Mouse (Mus musculus): Measurements from ENCODE around the gene Prr18. TPM values are rescaled to one million over a fixed set of nuclear protein-coding genes. Genes with fewer than 3 reads are reported as not detected.

Gene Prr18
- polyA plus RNA-seq, 1 experiment from 2014 or later, result 0.05 TPM

DNA sequence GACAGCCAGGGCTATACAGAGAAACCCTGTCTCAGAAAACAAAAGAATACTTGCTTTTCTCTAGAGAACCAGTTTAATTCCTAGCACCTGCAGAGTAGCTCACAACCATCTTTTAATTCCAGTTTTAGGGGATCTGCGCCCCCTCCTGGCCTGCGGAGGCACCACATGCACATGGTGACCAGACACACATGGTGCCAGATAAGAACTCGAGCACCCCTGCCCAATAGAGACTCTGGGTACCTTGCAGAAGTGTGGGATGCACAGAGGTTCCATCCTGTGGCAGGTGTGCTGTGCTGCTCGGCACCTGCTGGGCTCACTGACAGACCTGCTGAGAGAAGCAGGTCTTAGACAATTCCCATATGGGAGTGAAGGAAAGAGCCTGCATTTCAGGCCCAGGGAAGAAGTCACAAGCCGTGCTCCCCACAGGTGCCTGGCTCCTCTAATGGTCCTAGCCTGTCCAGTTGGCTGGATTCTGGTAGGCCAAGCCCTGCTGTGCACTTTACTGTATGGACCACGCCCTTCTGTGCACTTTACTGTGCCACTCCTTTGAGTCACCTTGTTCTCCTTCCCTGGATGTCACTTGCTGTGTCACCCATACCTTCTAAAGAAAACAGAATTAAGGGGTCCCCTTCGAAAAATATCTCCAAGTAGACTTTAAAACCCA, 8.6 kb upstream of the Prr18 start:
- Histone ChIP-seq H3K4me1 (replicated peaks; ENCODE audit: control insufficient read depth, insufficient read depth, low read length) (no peaks in the 10 kb centered on the region), H3K9me3 (ENCODE audit: control insufficient read depth, low read length) (no peaks in the 10 kb centered on the region), H3K4me2 (no peak overlapping the region), H3K36me3 (ENCODE audit: control insufficient read depth, insufficient read depth, low read length) (peaks cover 6% of the 10 kb centered on the region; the same call in 1 of the 2 replicates), H3K27me3 (replicated peaks; ENCODE audit: control insufficient read depth, insufficient read depth, low read length) (no peaks in the 10 kb centered on the region), H3K4me3 (ENCODE audit: low read depth, low read length) (no peak overlapping the region), H3K27ac (ENCODE audit: low read depth, low read length) (no peak overlapping the region), H3K9ac (ENCODE audit: low read depth, low read length) (no peak overlapping the region)
- ATAC-seq (replicated peaks; ENCODE audit: low FRiP score), result no peak
- DNase-seq (ENCODE audit: low spot score), result no peak
- WGBS, result 65% methylated on average over 7 of the region's 7 CpGs

DNA sequence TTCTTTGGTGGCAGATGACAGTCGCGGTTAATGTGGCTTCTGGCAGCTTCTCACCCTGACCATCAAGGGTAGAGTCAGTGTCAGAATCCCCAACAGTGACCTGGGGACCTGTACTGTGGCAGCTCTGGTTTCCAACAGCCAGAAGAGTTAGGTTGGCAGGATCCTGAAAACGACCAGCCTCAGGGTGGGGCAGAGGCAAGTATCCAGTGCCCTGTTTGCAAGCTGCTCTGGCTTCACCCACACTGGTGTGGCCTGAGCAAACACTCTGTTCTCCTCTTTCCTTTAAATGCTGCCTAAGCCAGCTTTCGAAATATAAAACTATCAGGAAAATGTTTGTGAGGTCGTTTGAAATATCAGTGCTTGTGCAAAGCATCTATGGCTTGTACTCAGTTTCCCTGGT, 6.7 kb upstream of the Prr18 start:
- WGBS, result 70% methylated on average over 5 of the region's 5 CpGs
- H3K4me1 ChIP-seq (replicated peaks; ENCODE audit: control insufficient read depth, insufficient read depth, low read length), result no peaks in the 10 kb centered on the region
- ATAC-seq (replicated peaks; ENCODE audit: low FRiP score), result no peak

DNA sequence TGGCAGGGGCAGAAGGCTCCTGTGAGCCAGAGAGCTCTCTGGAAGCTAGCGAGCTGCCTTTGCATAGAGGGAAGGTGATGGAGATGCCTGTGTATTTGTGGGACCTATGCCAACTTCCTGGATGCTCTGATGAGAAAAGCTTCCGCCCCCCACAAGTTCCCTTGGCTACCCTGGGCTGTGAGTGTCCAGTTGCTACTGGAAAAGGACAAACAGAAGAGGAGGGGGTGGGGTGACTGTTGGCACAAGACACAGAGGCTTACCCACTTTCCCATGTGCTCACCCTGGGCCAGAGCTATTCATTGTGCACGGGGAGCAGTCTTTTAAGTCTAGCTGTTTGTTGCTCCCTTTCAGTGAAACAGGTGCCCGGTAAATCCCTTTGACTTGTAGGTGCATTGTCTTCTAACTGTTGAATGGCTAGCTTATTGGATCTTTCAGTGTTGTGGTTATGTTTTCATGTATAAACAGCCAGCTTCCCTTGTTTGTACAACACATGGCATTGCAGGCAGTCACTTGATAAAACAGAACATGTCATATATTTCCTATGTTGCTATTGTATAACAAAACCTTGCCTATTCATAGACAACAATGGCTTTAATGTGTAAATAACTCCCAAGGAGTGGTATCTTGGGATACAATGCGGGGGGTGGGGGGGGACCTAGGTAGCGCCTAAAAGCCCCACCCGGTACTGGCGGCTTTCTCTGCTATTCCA, 2.6 kb downstream of the Prr18 start:
- no peak for DNase-seq (ENCODE audit: low spot score)
- H3K27ac ChIP-seq (ENCODE audit: low read depth, low read length), result no peak overlapping the region

More for the DNA sequence above, 6.7 kb upstream of the Prr18 start:
- H3K36me3 ChIP-seq (ENCODE audit: control insufficient read depth, insufficient read depth, low read length), result peaks cover 6% of the 10 kb centered on the region; the same call in 1 of the 2 replicates
- H3K4me3 ChIP-seq (ENCODE audit: low read depth, low read length), result no peak overlapping the region
- no peak overlapping the region; the same call in 1 of the 2 replicates for H3K27ac ChIP-seq (ENCODE audit: low read depth, low read length)
- H3K4me2 ChIP-seq, result no peak overlapping the region
- no peaks in the 10 kb centered on the region for H3K9me3 ChIP-seq (ENCODE audit: control insufficient read depth, low read length)
- no peak for DNase-seq (ENCODE audit: low spot score)
- no peaks in the 10 kb centered on the region for H3K27me3 ChIP-seq (replicated peaks; ENCODE audit: control insufficient read depth, insufficient read depth, low read length)
- H3K9ac ChIP-seq (ENCODE audit: low read depth, low read length), result no peak overlapping the region

DNA sequence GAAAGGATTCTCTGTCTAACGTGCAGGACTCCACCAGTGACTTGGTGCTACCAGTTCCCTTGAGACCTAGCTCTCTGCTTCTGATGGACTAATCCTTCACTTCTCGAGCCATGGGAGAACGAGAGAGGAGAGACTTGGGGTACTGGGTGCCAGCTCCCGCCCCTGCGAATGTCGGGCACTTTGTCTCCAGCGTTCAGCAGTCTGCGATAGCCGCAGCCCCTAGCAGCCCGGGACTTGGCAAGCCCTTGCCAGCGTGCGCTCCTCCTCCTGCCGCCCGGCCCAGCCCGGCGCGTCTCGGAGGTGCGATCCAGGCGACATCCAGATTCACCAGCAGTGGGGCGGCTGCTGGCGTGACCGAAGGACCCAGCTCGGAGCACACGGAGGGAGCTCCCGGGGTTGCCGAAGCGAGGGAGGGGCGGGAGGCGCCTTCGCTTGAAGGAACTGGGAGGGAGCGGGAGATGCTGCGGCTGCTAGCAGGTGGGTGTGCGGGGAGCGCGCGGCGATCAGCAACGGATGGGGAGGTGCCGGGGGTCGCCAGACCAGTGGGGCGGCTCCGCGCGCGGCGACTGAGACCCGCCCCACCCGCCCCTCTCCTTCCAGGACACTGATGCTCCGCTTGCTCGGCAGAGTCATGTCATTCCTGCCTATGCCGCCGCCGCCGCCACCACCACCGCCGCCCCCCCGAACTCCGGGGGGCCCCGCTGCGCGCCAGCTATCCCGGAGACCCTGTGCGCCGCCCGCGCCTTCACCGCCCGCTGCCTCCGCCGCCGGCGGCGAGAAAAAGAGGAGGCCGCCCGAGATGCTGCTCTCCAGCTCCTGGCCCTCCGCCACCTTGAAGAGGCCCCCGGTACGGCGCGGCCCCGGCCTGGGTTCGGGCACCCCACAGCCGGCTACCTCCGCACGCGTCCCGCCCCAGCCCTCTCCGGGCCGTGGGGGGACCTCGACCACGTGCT, 3.4 kb downstream of the Prr18 start:
- Histone ChIP-seq H3K4me3 (ENCODE audit: low read depth, low read length) (peak overlapping the region; percentile 52), H3K9ac (ENCODE audit: low read depth, low read length) (no peak overlapping the region), H3K9me3 (ENCODE audit: control insufficient read depth, low read length) (no peaks in the 10 kb centered on the region), H3K27ac (ENCODE audit: low read depth, low read length) (no peak overlapping the region), H3K27me3 (replicated peaks; ENCODE audit: control insufficient read depth, insufficient read depth, low read length) (peaks cover 53% of the 10 kb centered on the region), H3K4me1 (replicated peaks; ENCODE audit: control insufficient read depth, insufficient read depth, low read length) (peaks cover 10% of the 10 kb centered on the region; the same call in 1 of the 2 replicates), H3K36me3 (ENCODE audit: control insufficient read depth, insufficient read depth, low read length) (no peaks in the 10 kb centered on the region), H3K4me2 (peak overlapping the region; percentile 79)
- ATAC-seq (replicated peaks; ENCODE audit: low FRiP score) (no peak), DNase-seq (ENCODE audit: low spot score) (peak; percentile 40)
- under 1% methylated on average over 88 of the region's 92 CpGs for WGBS

More for the DNA sequence above, 2.6 kb downstream of the Prr18 start:
- Histone ChIP-seq H3K4me3 (ENCODE audit: low read depth, low read length) (no peak overlapping the region), H3K36me3 (ENCODE audit: control insufficient read depth, insufficient read depth, low read length) (no peaks in the 10 kb centered on the region), H3K9me3 (ENCODE audit: control insufficient read depth, low read length) (no peaks in the 10 kb centered on the region), H3K4me2 (peak overlapping the region; percentile 79; the same call in 1 of the 2 replicates), H3K4me1 (replicated peaks; ENCODE audit: control insufficient read depth, insufficient read depth, low read length) (peaks cover 10% of the 10 kb centered on the region; the same call in 1 of the 2 replicates), H3K27me3 (replicated peaks; ENCODE audit: control insufficient read depth, insufficient read depth, low read length) (peaks cover 53% of the 10 kb centered on the region), H3K9ac (ENCODE audit: low read depth, low read length) (no peak overlapping the region)
- ATAC-seq (replicated peaks; ENCODE audit: low FRiP score), result no peak
- 34% methylated on average over 8 of the region's 8 CpGs for WGBS

DNA sequence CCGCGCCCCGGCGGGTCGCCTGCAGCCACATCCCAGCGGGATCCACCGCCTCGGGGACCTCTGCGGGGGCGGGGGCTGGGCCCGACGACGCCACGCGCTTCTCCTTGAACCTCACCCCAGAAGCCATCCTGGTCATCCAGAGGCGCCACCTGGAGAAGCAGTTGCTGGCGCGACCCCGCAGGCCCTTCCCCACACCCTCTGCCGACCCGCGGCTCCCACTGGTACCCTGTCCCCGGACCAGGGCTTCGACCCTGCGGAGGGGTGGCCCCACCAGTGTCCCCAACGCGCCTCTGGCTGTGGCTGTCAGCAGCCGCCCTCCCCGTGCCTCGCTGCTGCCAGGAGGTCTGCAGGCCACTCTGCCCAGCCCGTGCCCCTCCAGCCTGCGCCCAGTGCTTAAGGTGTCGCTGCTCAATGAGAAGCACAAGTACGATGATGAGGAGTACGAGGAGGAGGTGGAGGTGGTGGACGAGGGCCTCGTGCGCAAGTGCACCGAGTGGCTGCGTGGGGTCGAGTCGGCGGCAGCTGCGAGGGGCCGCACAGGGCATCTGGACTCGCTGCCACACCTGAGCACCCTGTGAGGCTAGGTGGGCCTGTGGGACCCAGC, 4.2 kb downstream of the Prr18 start:
- WGBS, result 16% methylated on average over 46 of the region's 46 CpGs
- no peak for DNase-seq (ENCODE audit: low spot score)
- H3K4me3 ChIP-seq (ENCODE audit: low read depth, low read length), result peak overlapping the region; percentile 52

DNA sequence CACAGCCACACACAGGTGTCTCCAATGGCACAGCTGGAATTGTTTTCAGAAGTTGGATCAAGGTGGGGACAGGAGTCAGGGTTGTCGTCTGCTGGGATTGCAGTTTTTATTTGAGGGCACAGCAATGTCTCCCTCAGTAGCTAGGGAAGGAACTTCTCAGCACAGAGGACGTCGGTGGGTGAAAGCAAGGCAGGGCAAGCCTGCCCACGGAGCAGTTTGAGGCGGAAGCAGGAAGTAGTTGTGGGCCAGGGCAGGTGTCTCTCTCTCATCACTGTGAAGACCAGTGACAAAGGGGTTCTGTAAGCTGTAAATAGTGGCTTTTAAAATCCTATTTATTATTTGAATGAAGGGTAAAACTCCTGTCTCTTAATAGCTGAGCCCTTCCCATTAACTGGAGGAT, 5.4 kb downstream of the Prr18 start:
- peaks cover 53% of the 10 kb centered on the region for H3K27me3 ChIP-seq (replicated peaks; ENCODE audit: control insufficient read depth, insufficient read depth, low read length)
- no peak for ATAC-seq (replicated peaks; ENCODE audit: low FRiP score)

More for the DNA sequence above, 4.2 kb downstream of the Prr18 start:
- H3K27ac ChIP-seq (ENCODE audit: low read depth, low read length), result no peak overlapping the region
- H3K36me3 ChIP-seq (ENCODE audit: control insufficient read depth, insufficient read depth, low read length), result no peaks in the 10 kb centered on the region
- no peak overlapping the region for H3K9ac ChIP-seq (ENCODE audit: low read depth, low read length)
- no peak for ATAC-seq (replicated peaks; ENCODE audit: low FRiP score)
- H3K27me3 ChIP-seq (replicated peaks; ENCODE audit: control insufficient read depth, insufficient read depth, low read length), result peaks cover 53% of the 10 kb centered on the region
- no peaks in the 10 kb centered on the region for H3K9me3 ChIP-seq (ENCODE audit: control insufficient read depth, low read length)
- peaks cover 10% of the 10 kb centered on the region; the same call in 1 of the 2 replicates for H3K4me1 ChIP-seq (replicated peaks; ENCODE audit: control insufficient read depth, insufficient read depth, low read length)
- H3K4me2 ChIP-seq, result peak overlapping the region; percentile 79

DNA sequence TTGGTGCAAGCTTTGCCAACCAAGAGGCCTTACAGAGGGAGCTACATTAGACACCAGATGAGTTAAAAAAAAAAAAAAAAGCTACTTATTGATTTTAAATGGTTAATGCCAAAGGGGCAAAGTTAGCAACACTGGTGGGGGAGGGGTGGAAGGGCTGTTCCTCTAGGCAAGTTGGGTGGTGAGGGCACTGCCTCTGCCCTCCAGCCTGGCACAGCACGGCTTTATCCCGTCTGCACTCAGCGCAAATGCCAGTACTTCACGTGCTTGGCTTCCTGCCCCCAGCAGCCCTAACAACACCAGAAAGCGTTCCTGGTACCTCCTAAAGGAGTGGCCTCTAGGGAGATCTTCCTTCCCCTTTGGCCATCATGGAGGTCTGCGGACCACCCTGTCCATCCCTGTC, 6.2 kb downstream of the Prr18 start:
- no peak overlapping the region for H3K27ac ChIP-seq (ENCODE audit: low read depth, low read length)
- WGBS, result 73% methylated on average over 6 of the region's 6 CpGs
- peaks cover 50% of the 10 kb centered on the region for H3K27me3 ChIP-seq (replicated peaks; ENCODE audit: control insufficient read depth, insufficient read depth, low read length)
- H3K4me3 ChIP-seq (ENCODE audit: low read depth, low read length), result no peak overlapping the region
- DNase-seq (ENCODE audit: low spot score) (no peak), ATAC-seq (replicated peaks; ENCODE audit: low FRiP score) (no peak)
- no peak overlapping the region for H3K9ac ChIP-seq (ENCODE audit: low read depth, low read length)
- no peaks in the 10 kb centered on the region for H3K9me3 ChIP-seq (ENCODE audit: control insufficient read depth, low read length)
- H3K36me3 ChIP-seq (ENCODE audit: control insufficient read depth, insufficient read depth, low read length), result no peaks in the 10 kb centered on the region
- no peak overlapping the region for H3K4me2 ChIP-seq
- peaks cover 10% of the 10 kb centered on the region; the same call in 1 of the 2 replicates for H3K4me1 ChIP-seq (replicated peaks; ENCODE audit: control insufficient read depth, insufficient read depth, low read length)

More for the DNA sequence above, 5.4 kb downstream of the Prr18 start:
- Histone ChIP-seq H3K4me2 (no peak overlapping the region), H3K36me3 (ENCODE audit: control insufficient read depth, insufficient read depth, low read length) (no peaks in the 10 kb centered on the region), H3K4me3 (ENCODE audit: low read depth, low read length) (no peak overlapping the region), H3K4me1 (replicated peaks; ENCODE audit: control insufficient read depth, insufficient read depth, low read length) (peaks cover 10% of the 10 kb centered on the region; the same call in 1 of the 2 replicates), H3K9ac (ENCODE audit: low read depth, low read length) (no peak overlapping the region), H3K9me3 (ENCODE audit: control insufficient read depth, low read length) (no peaks in the 10 kb centered on the region), H3K27ac (ENCODE audit: low read depth, low read length) (no peak overlapping the region)
- WGBS, result 27% methylated on average over 5 of the region's 5 CpGs
- DNase-seq (ENCODE audit: low spot score), result no peak

DNA sequence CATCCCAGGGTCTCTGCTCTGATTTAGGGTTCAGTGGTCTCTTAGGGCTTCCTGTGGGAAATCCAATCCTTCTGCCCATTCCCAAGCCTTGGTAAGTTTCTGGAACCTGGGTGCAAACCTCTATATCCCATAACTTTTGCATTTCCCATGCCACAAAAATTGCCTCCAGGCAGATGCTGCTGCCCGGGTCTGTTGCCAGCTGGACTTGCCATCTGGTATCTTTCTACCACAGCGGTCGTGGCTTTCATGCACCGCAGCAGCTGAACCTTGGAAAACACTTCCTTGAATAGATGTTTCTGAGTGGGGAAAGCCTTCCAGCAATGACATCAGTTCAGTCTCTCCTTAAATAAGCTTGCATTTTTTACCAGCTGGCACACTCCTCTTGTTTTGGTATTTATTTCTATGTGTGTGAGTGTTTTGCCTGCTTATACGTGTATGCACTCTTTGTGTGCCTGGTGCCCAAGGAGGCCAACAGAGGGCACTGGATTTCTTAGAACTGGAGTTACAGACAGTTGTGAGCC, 10.6 kb downstream of the Prr18 start:
- no peak overlapping the region for H3K4me2 ChIP-seq
- no peak overlapping the region for H3K27ac ChIP-seq (ENCODE audit: low read depth, low read length)
- no peak overlapping the region for H3K4me3 ChIP-seq (ENCODE audit: low read depth, low read length)
- H3K4me1 ChIP-seq (replicated peaks; ENCODE audit: control insufficient read depth, insufficient read depth, low read length), result no peaks in the 10 kb centered on the region
- ATAC-seq (replicated peaks; ENCODE audit: low FRiP score) (no peak), DNase-seq (ENCODE audit: low spot score) (no peak)
- WGBS, result 71% methylated on average over 5 of the region's 5 CpGs
- H3K9me3 ChIP-seq (ENCODE audit: control insufficient read depth, low read length), result no peaks in the 10 kb centered on the region
- H3K36me3 ChIP-seq (ENCODE audit: control insufficient read depth, insufficient read depth, low read length), result no peaks in the 10 kb centered on the region
- H3K9ac ChIP-seq (ENCODE audit: low read depth, low read length), result no peak overlapping the region
- H3K27me3 ChIP-seq (replicated peaks; ENCODE audit: control insufficient read depth, insufficient read depth, low read length), result peaks cover 6% of the 10 kb centered on the region

Data from liver, embryonic 11.5 days (tissue).